Mouse (Mus musculus): ENCODE measurements at regions not wholly inside any gene's neighbourhood (a gene's known extent, or its start where the extent isn't known, plus 50 kb on each side); places are given as distances from the start of the nearest gene placed in this dataset.

GRCm38 (mm10) chr16:85743022-85743421 lies 59.9 kb downstream of the Adamts1 start:
- no peak for DNase-seq (ENCODE audit: low spot score)

GRCm38 (mm10) chr16:85738606-85739195 lies 64.2 kb downstream of the Adamts1 start:
- no peak for DNase-seq (ENCODE audit: low spot score)

GRCm38 (mm10) chr16:85728026-85728425 lies 74.9 kb downstream of the Adamts1 start:
- no peak for DNase-seq (ENCODE audit: low spot score)

GRCm38 (mm10) chr16:85721968-85722367 lies 80.9 kb downstream of the Adamts1 start:
- no peak for DNase-seq (ENCODE audit: low spot score)

- DNase-seq (ENCODE audit: low spot score): no peak
Observed at GRCm38 (mm10) chr16:85712291-85712690, 90.6 kb downstream of the Adamts1 start.

GRCm38 (mm10) chr16:85704254-85705020 lies 98.5 kb downstream of the Adamts1 start:
- DNase-seq (ENCODE audit: low spot score): no peak

- no peak for DNase-seq (ENCODE audit: low spot score)
Observed at GRCm38 (mm10) chr16:85702889-85703480, 99.9 kb downstream of the Adamts1 start.

GRCm38 (mm10) chr16:85699329-85699728 lies 103.6 kb downstream of the Adamts1 start:
- DNase-seq (ENCODE audit: low spot score): no peak

- DNase-seq (ENCODE audit: low spot score): peak; percentile 23
Observed at GRCm38 (mm10) chr16:85682721-85683120, 120.2 kb downstream of the Adamts1 start.

GRCm38 (mm10) chr16:85680351-85680750 lies 122.6 kb downstream of the Adamts1 start:
- peak; percentile 58 for DNase-seq (ENCODE audit: low spot score)

GRCm38 (mm10) chr16:85678781-85679180 lies 124.1 kb downstream of the Adamts1 start:
- DNase-seq (ENCODE audit: low spot score): no peak

GRCm38 (mm10) chr16:85678228-85678627 lies 124.7 kb downstream of the Adamts1 start:
- DNase-seq (ENCODE audit: low spot score): peak; percentile 16

- DNase-seq (ENCODE audit: low spot score): peak; percentile 84
Observed at GRCm38 (mm10) chr16:85677027-85677426, 123.8 kb upstream of the Cyyr1 start.

GRCm38 (mm10) chr16:85668767-85669166 lies 115.6 kb upstream of the Cyyr1 start:
- DNase-seq (ENCODE audit: low spot score): no peak

GRCm38 (mm10) chr16:85667790-85668189 lies 114.6 kb upstream of the Cyyr1 start:
- no peak for DNase-seq (ENCODE audit: low spot score)

GRCm38 (mm10) chr16:85649516-85649915 lies 96.3 kb upstream of the Cyyr1 start:
- DNase-seq (ENCODE audit: low spot score): no peak

GRCm38 (mm10) chr16:85640992-85641391 lies 87.8 kb upstream of the Cyyr1 start:
- no peak for DNase-seq (ENCODE audit: low spot score)

GRCm38 (mm10) chr16:85637079-85637478 lies 83.9 kb upstream of the Cyyr1 start:
- DNase-seq (ENCODE audit: low spot score): no peak

- no peak for DNase-seq (ENCODE audit: low spot score)
Observed at GRCm38 (mm10) chr16:85629738-85630137, 76.5 kb upstream of the Cyyr1 start.

- DNase-seq (ENCODE audit: low spot score): no peak
Observed at GRCm38 (mm10) chr16:85624505-85624904, 71.3 kb upstream of the Cyyr1 start.

- DNase-seq (ENCODE audit: low spot score): no peak
Observed at GRCm38 (mm10) chr16:85604089-85604488, 50.9 kb upstream of the Cyyr1 start.

All from embryo, embryonic 10 days (tissue).